Mouse (Mus musculus): ENCODE results near the gene Timm17a. TPM values are rescaled to one million over a fixed set of nuclear protein-coding genes. Genes with fewer than 3 reads are reported as not detected.

The Timm17a gene
- polyA plus RNA-seq, 1 experiment from 2014 or later, result 159 TPM

DNA sequence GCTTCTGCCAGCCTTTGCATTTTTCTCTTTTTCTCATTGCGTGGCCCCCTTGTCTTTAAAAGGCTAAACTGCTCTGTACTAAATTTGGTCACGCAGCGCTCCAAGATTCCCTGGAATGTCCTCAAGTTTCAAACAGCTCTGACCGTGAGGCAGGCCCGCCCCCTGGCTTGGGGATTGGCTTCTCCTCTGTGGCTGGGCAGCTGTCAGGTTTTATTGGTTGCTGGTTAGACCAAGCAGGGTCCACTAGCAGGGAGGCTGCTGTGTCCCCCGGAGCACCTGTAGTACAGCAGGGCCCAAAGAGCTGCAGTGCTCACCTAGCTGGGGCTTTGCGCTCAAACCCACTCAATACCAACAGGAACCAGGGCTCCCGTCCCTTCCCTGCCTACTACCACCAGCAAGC is 11.0 kb upstream of the Timm17a start, which contains the start of gene Lmod1:
TSS of gene Lmod1 (plus strand) at position 237 of the 400 bp plus-strand sequence.
- Histone ChIP-seq H3K36me3 (replicated peaks) (no peaks in the 10 kb centered on the region), H3K27ac (no peak within 1 kb of the TSS), H3K9ac (no peak within 1 kb of the TSS), H3K27me3 (peaks cover 7% of the 10 kb centered on the region; the same call in 1 of the 2 replicates), H3K4me1 (0 out of 2 replicates have a peak, but pooled peaks cover 6% of the 10 kb centered on the region), H3K4me3 (replicated peaks) (no peak within 1 kb of the TSS), H3K4me2 (no peak within 1 kb of the TSS), H3K9me3 (no peaks in the 10 kb centered on the region)
- ATAC-seq (ENCODE audit: low FRiP score), result no peak
- 14% methylated on average over 8 of the region's 8 CpGs for WGBS

DNA sequence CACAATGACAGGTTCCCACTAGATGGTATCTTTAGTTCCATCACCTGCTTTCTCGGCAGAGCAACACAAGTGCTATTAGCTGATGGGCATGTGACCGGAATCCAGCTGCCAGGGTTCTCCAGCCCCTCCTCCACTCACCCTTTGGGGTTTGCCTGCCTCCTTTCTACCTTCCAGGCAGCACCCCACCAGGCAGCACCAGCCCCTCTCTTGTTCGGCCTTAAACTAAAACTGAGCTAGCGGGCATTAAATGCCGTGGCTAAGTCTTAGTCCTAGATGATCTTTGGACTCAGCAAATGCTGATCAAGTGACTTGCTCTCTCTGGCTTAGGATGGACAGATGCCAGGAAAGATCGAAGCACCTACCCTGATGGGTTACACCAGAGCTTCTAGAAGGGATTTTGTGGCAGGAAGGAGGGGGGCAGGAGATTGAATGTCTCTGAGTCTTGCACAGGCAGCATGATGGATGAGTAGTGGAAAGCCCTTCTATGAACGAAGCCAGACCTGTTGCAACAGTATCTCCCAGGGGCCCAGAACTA is 9.9 kb upstream of the Timm17a start:
- H3K4me1 ChIP-seq, result 0 out of 2 replicates have a peak, but pooled peaks cover 6% of the 10 kb centered on the region

DNA sequence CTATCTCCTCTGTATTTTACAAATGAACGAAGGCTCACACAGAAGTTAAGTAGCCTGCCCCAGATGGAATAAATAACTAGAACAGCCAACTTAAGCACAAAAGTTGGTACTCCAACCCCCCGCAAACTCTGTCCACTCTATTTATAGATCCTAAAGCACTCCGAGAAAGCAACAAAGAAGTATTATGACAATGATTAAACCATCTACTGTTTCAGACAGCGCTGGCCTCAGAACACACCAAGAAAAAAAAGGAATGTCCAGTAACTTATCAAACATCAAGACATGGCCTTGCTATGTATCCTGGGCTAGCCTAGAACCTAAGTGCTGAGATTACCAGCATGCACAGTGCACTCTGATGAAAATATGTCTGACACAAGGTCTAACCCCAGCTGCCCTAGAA is 1.4 kb downstream of the Timm17a start:
- H3K9me3 ChIP-seq, result no peaks in the 10 kb centered on the region
- peak overlapping the region; percentile 90 for H3K4me3 ChIP-seq (replicated peaks)
- peaks cover 20% of the 10 kb centered on the region for H3K4me1 ChIP-seq
- no peak for ATAC-seq (ENCODE audit: low FRiP score)
- H3K27me3 ChIP-seq, result peaks cover 4% of the 10 kb centered on the region
- WGBS, result 91% methylated on average over 4 of the region's 4 CpGs
- no peak overlapping the region for H3K27ac ChIP-seq
- H3K9ac ChIP-seq, result no peak overlapping the region
- peaks cover 27% of the 10 kb centered on the region for H3K36me3 ChIP-seq (replicated peaks)
- H3K4me2 ChIP-seq, result peak overlapping the region; percentile 84

More for the DNA sequence above, 9.9 kb upstream of the Timm17a start:
- no peaks in the 10 kb centered on the region for H3K9me3 ChIP-seq
- no peak for ATAC-seq (ENCODE audit: low FRiP score)
- no peaks in the 10 kb centered on the region for H3K36me3 ChIP-seq (replicated peaks)
- WGBS, result 80% methylated on average over 7 of the region's 7 CpGs
- H3K4me2 ChIP-seq, result no peak overlapping the region
- H3K9ac ChIP-seq, result no peak overlapping the region
- H3K27me3 ChIP-seq, result peaks cover 7% of the 10 kb centered on the region; the same call in 1 of the 2 replicates
- no peak overlapping the region for H3K4me3 ChIP-seq (replicated peaks)
- no peak overlapping the region for H3K27ac ChIP-seq

DNA sequence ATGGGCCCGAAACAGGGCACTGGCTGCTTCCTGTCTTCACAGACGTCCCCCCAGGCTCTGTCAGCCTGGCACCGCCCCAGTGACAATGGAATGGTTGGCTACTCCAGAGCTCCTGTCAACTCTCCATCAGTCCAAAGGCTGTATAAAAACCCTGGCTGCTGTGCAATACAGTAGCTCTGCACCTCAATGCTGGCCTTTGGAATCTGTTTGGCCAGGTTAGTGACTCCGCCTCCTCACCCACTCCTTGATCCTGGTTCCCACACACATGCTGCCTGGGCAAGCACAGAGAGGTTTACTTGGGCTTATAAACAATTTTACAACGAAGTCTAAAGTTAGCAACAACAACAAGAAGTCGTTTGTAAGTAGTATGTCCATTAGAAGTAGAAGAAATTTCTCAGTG is 2.2 kb downstream of the Timm17a start:
- WGBS, result 82% methylated on average over 6 of the region's 6 CpGs
- H3K4me3 ChIP-seq (replicated peaks), result no peak overlapping the region
- ATAC-seq (ENCODE audit: low FRiP score), result no peak
- H3K4me2 ChIP-seq, result no peak overlapping the region
- H3K9ac ChIP-seq, result no peak overlapping the region
- H3K27me3 ChIP-seq, result peaks cover 1% of the 10 kb centered on the region
- no peaks in the 10 kb centered on the region for H3K9me3 ChIP-seq
- H3K36me3 ChIP-seq (replicated peaks), result peaks cover 34% of the 10 kb centered on the region
- no peak overlapping the region for H3K27ac ChIP-seq
- H3K4me1 ChIP-seq, result peaks cover 20% of the 10 kb centered on the region

DNA sequence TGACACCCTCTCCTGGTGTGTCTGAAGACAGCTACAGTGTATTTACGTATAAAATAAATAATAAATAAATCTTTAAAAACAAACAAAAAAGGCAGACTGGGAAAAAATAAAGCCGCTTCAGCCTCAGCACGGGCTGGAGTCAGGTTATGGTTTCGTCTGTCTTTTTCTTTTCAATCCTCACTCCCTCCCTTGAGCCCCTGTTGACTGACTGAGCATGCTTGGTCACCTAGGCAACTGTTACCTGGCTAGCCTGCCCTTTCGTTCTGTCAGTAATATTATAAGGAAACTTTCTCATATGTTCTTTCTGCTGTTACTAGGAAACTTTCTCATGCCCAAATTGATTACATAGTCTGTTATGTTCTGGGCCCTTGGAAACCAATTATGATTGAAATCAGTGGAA is 22.7 kb downstream of the Timm17a start:
- H3K9me3 ChIP-seq, result no peaks in the 10 kb centered on the region
- H3K4me2 ChIP-seq, result no peak overlapping the region
- ATAC-seq (ENCODE audit: low FRiP score), result no peak
- H3K27me3 ChIP-seq, result no peaks in the 10 kb centered on the region
- H3K4me1 ChIP-seq, result no peaks in the 10 kb centered on the region
- H3K36me3 ChIP-seq (replicated peaks), result peaks cover 21% of the 10 kb centered on the region
- no peak overlapping the region for H3K4me3 ChIP-seq (replicated peaks)
- 90% methylated on average over 5 of the region's 5 CpGs for WGBS
- no peak overlapping the region for H3K9ac ChIP-seq
- no peak overlapping the region for H3K27ac ChIP-seq

DNA sequence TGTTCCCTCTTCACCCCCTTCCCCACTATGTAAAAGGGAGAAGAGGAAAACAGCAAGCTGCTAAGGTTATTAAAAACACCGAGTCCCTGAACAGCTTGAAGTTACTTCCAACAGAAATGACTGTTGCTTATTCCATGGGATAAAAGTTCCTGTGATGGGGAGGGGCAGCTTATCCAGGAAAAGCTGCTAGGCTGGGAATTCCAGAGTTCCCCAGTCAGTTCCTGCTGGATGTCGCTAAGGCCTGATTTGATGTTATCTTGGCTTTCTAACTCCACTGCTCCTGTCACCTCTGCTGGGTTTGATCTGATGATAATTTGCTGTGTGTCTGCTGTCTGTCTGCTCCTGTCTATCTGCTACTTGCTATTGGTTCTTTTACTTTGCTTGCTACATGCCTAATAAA is 27.3 kb downstream of the Timm17a start:
- 86% methylated on average over 2 of the region's 2 CpGs for WGBS
- Histone ChIP-seq H3K36me3 (replicated peaks) (0 out of 2 replicates have a peak, but pooled peaks cover 5% of the 10 kb centered on the region), H3K4me3 (replicated peaks) (no peak overlapping the region)

DNA sequence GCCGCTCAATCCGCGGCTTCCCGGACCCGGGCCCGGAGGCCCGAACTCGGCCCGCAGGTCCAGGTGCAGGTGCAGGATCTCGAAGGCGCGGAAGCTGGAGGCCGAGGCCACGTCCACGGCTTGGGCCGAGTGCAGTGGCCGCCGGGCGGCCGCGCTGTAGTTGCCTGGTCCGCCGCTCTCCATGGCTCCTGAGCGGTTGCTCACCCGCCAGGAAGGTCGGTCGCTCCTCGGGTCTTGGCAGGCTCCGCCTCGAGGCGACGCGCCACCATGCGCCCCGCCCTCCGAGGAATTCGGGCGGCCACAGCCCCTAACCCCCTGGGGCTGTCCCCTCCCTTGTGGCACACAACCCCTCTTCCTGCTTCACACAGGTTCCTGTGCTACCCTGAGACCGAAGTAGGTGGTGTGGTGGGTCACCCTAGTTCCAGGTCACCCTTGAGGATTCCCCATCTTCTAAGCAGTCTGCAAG is 29.7 kb downstream of the Timm17a start, which contains the start of gene Rnpep:
TSS of gene Rnpep (minus strand) at position 259 of the 466 bp plus-strand sequence.
- peak within 1 kb of the TSS; percentile 83 for H3K27ac ChIP-seq
- H3K9me3 ChIP-seq, result no peaks in the 10 kb centered on the region
- 1% methylated on average over 39 of the region's 39 CpGs for WGBS
- H3K27me3 ChIP-seq, result no peaks in the 10 kb centered on the region
- H3K4me2 ChIP-seq, result peak within 1 kb of the TSS; percentile 76
- H3K36me3 ChIP-seq (replicated peaks), result peaks cover 9% of the 10 kb centered on the region; the same call in 1 of the 2 replicates
- H3K9ac ChIP-seq, result peak within 1 kb of the TSS; percentile 77
- H3K4me3 ChIP-seq (replicated peaks), result peak within 1 kb of the TSS; percentile 60
- ATAC-seq (ENCODE audit: low FRiP score), result peak; percentile 94
- H3K4me1 ChIP-seq, result peaks cover 15% of the 10 kb centered on the region

More for the DNA sequence above, 27.3 kb downstream of the Timm17a start:
- peaks cover 11% of the 10 kb centered on the region for H3K4me1 ChIP-seq
- H3K27me3 ChIP-seq, result no peaks in the 10 kb centered on the region
- H3K9ac ChIP-seq, result no peak overlapping the region
- H3K27ac ChIP-seq, result no peak overlapping the region
- H3K4me2 ChIP-seq, result no peak overlapping the region
- H3K9me3 ChIP-seq, result no peaks in the 10 kb centered on the region
- no peak for ATAC-seq (ENCODE audit: low FRiP score)

DNA sequence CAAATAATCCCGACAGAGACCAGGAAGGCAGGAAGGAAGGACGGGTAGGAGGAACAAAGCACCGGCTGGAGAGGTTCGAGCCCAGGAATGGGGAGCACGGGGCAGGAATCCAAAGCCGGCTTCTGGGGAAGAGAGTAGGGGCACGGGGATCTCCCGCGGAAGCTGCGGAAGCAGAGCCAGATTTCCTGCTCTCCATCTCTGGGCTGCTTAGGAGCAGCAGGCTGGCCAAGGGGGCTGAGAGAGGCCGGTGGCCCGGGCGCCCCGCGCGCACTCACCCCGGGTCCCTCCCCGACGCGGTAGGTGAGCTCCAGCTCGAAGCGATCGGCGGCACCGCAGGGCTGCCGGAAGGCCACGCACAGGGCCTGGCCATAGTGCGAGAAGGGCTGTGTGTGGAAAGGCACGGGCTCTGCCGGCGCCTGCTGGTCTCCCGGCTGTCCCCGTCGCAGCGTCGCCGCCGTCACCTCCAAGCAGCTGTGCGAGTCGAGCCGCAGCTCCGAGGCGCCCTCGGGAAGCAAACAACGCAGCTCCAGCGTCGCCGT is 30.2 kb downstream of the Timm17a start:
- Histone ChIP-seq H3K27me3 (no peaks in the 10 kb centered on the region), H3K9me3 (no peaks in the 10 kb centered on the region), H3K9ac (peak overlapping the region; percentile 77), H3K4me2 (peak overlapping the region; percentile 76), H3K4me1 (peaks cover 15% of the 10 kb centered on the region), H3K36me3 (replicated peaks) (peaks cover 14% of the 10 kb centered on the region), H3K4me3 (replicated peaks) (peak overlapping the region; percentile 60), H3K27ac (peak overlapping the region; percentile 83)
- ATAC-seq (ENCODE audit: low FRiP score), result peak; percentile 80
- WGBS, result under 1% methylated on average over 48 of the region's 48 CpGs

DNA sequence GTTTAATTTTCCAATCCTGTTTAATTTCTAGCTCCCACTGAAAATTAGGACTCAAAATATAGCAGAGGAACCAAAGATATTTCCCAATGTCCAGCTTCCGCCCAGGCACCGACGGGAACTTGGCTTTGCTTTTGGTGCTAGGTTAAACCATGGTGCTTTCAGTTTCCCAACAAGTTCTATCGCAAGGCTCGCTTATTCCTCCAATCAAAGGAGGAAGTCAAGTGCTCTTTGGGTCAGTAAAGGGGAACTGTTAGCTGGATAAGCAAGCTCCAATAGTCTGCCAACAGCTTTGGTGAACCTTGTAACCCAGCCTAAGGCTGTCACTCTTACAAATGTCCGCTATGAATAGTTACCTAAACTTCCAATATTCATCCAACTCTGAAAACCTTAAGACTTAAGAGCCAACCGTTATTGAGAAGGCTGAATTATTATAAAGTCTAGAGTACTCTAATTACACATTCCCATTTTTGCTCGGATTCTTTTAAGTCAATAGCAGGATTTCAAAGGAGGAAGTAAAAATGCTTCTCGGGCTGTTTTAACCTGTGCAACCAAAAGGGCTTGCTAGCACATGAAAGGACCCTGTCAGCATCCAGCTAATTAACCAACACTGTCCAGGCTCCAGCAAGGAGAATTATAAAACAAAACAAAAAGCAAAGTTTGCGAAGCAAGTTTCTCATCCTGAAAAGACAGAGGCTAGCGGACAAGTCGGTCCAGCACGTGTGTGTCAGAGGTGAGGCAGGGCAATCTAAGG is 30.9 kb downstream of the Timm17a start:
- Histone ChIP-seq H3K4me3 (replicated peaks) (peak overlapping the region; percentile 60), H3K9ac (peak overlapping the region; percentile 77), H3K4me1 (peaks cover 15% of the 10 kb centered on the region), H3K4me2 (peak overlapping the region; percentile 76), H3K27ac (peak overlapping the region; percentile 83; the same call in 1 of the 2 replicates), H3K9me3 (no peaks in the 10 kb centered on the region), H3K36me3 (replicated peaks) (peaks cover 19% of the 10 kb centered on the region), H3K27me3 (no peaks in the 10 kb centered on the region)
- 37% methylated on average over 13 of the region's 13 CpGs for WGBS
- no peak for ATAC-seq (ENCODE audit: low FRiP score)

DNA sequence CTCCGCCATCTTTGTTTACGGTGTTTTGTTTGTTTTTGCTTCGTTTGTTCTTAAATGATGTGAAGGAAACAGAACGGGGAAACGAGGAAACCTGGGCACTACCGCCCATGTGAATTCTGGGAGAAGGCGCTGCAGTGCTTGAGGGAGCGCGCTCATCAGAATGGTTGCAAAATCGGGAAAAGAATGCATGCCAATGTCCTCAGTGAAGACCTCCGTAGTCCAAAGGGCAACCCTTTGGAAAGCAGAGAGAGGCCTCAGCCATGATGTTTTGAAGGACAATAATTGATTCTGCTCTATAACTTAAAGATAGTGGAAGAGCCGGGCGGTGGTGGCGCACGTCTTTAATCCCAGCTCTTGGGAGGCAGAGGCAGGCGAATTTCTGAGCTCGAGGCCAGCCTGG is 31.7 kb downstream of the Timm17a start:
- WGBS, result 97% methylated on average over 17 of the region's 17 CpGs
- Histone ChIP-seq H3K9me3 (no peaks in the 10 kb centered on the region), H3K4me2 (no peak overlapping the region), H3K27me3 (no peaks in the 10 kb centered on the region), H3K9ac (no peak overlapping the region), H3K4me1 (peaks cover 15% of the 10 kb centered on the region), H3K4me3 (replicated peaks) (no peak overlapping the region), H3K36me3 (replicated peaks) (peaks cover 25% of the 10 kb centered on the region), H3K27ac (no peak overlapping the region)
- ATAC-seq (ENCODE audit: low FRiP score), result no peak

DNA sequence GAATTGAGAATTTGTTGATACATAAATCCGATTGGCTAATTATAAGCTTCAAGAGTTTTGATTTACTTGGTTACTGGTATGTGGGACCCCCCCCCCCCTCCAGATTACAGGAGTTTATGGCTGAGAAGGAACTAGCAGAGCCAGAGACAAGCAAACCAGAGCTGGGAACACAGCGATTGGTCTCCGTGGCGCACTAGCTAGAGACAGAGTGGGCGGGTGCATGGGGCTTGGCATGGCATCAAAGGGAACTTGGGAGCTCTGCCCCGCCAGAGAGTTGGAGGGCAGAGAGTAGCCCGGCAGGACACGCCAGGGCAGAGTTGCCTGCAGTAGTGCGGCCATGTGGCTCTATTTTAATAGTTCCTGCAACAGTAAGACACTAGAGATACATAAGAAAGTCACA is 32.9 kb downstream of the Timm17a start:
- H3K36me3 ChIP-seq (replicated peaks), result peaks cover 36% of the 10 kb centered on the region
- 76% methylated on average over 9 of the region's 9 CpGs for WGBS
- no peak for ATAC-seq (ENCODE audit: low FRiP score)

DNA sequence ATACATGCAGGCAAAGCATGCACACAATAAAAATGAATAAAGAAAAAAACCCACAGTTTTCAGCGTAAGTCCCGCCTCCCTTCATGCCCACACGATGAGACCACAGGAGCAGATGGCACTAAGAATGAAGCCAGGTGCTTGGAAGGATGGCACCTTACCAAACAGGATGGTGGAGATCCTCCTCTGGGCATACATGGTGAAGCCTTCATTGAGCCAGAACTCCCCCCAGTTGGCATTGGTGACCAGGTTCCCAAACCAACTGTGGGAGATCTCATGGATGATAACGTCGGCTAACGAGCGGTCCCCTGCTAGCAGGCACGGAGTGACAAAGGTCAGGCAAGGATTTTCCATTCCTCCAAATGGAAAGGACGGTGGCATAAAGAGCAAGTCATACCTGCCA is 42.2 kb downstream of the Timm17a start:
- no peak for ATAC-seq (ENCODE audit: low FRiP score)
- WGBS, result 80% methylated on average over 9 of the region's 9 CpGs
- Histone ChIP-seq H3K9me3 (no peaks in the 10 kb centered on the region), H3K4me2 (no peak overlapping the region), H3K36me3 (replicated peaks) (peaks cover 63% of the 10 kb centered on the region), H3K4me1 (no peaks in the 10 kb centered on the region), H3K27ac (no peak overlapping the region), H3K9ac (no peak overlapping the region), H3K4me3 (replicated peaks) (no peak overlapping the region), H3K27me3 (no peaks in the 10 kb centered on the region)

More for the DNA sequence above, 32.9 kb downstream of the Timm17a start:
- Histone ChIP-seq H3K9ac (no peak overlapping the region), H3K4me2 (no peak overlapping the region), H3K4me3 (replicated peaks) (no peak overlapping the region), H3K9me3 (no peaks in the 10 kb centered on the region), H3K27ac (no peak overlapping the region), H3K4me1 (peaks cover 15% of the 10 kb centered on the region), H3K27me3 (no peaks in the 10 kb centered on the region)
